Mouse (Mus musculus): ENCODE results near the gene Fastk. TPM values are rescaled to one million over a fixed set of nuclear protein-coding genes. Genes with fewer than 3 reads are reported as not detected.
A peak's percentile ranks its signal among the peaks of the same experiment; 100 is the strongest.

Fastk gene
- total and polyA plus RNA-seq, 2 experiments from 2014 or later = 97.9 to 174 TPM

DNA sequence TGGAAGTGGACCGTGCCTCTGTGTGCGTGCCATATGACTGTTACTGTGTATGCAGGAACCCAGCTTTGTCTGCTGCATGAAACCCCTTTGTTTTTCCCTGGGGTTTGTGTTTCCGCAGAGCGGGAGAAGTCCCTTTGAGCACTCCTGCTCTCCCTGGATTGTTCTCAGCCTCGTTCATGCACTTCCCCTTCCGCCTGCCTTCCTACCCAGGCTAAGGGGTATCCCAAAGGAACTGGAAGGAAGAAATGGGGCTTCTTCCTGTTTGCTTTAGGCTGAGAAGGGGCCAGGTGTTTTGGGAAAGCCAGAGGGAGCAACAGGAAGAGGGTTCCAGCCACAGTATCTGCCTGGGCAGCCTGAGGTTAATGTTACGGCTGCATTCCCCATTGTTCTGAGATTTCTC, 10.5 kb upstream of the Fastk start:
- H3K27ac ChIP-seq (ENCODE audit: low read depth, low read length) = no peak overlapping the region
- DNase-seq (ENCODE audit: low spot score) (no peak), ATAC-seq (ENCODE audit: low FRiP score) (no peak)
- H3K9me3 ChIP-seq (ENCODE audit: low read length) = no peaks in the 10 kb centered on the region
- no peak overlapping the region; the same call in 1 of the 2 replicates for H3K9ac ChIP-seq (replicated peaks; ENCODE audit: low read length, poor library complexity, severe bottlenecking)
- no peak overlapping the region for H3K4me3 ChIP-seq (ENCODE audit: low read depth, low read length)
- peaks cover 22% of the 10 kb centered on the region; the same call in 1 of the 2 replicates for H3K4me1 ChIP-seq (ENCODE audit: insufficient read depth, low read length)
- no peaks in the 10 kb centered on the region for H3K27me3 ChIP-seq (ENCODE audit: insufficient read depth, low read length)
- no peaks in the 10 kb centered on the region for H3K36me3 ChIP-seq (ENCODE audit: insufficient read depth, low read length)
- TF ChIP-seq CTCF (IDR thresholded peaks at IDR 0.05) = no peak
- peak overlapping the region; percentile 26 for H3K4me2 ChIP-seq (ENCODE audit: low read depth, low read length, poor library complexity, severe bottlenecking)
- 45% methylated on average over 7 of the region's 7 CpGs for WGBS

DNA sequence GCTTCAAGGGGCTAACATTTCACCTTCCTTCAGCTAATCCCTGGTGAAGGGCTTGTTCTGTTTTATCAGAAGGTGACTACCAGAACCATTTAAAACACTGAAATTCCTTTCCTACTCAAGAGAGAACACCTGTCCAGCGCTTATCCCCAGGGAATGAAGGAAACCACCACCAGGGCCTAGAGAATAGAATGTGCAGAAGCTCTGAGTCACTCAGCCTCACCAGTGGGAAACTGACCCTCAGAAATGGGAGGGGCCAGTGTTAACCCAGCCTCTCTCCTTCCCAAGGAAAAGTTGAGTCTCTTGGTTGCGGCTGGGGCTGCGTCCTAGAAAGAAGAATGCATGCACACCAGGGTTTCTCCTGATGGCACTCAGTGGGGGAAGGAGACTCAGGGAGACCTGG, 10.0 kb upstream of the Fastk start:
- peak overlapping the region; percentile 98 for H3K4me2 ChIP-seq (ENCODE audit: low read depth, low read length, poor library complexity, severe bottlenecking)
- H3K27ac ChIP-seq (ENCODE audit: low read depth, low read length) = no peak overlapping the region
- H3K27me3 ChIP-seq (ENCODE audit: insufficient read depth, low read length) = no peaks in the 10 kb centered on the region
- H3K9ac ChIP-seq (replicated peaks; ENCODE audit: low read length, poor library complexity, severe bottlenecking) = no peak overlapping the region
- no peaks in the 10 kb centered on the region for H3K9me3 ChIP-seq (ENCODE audit: low read length)
- no peaks in the 10 kb centered on the region for H3K36me3 ChIP-seq (ENCODE audit: insufficient read depth, low read length)
- TF ChIP-seq CTCF (IDR thresholded peaks at IDR 0.05) = no peak
- 63% methylated on average over 3 of the region's 3 CpGs for WGBS
- H3K4me3 ChIP-seq (ENCODE audit: low read depth, low read length) = no peak overlapping the region
- no peak for ATAC-seq (ENCODE audit: low FRiP score)
- DNase-seq (ENCODE audit: low spot score) = no peak
- H3K4me1 ChIP-seq (ENCODE audit: insufficient read depth, low read length) = peaks cover 22% of the 10 kb centered on the region; the same call in 1 of the 2 replicates

DNA sequence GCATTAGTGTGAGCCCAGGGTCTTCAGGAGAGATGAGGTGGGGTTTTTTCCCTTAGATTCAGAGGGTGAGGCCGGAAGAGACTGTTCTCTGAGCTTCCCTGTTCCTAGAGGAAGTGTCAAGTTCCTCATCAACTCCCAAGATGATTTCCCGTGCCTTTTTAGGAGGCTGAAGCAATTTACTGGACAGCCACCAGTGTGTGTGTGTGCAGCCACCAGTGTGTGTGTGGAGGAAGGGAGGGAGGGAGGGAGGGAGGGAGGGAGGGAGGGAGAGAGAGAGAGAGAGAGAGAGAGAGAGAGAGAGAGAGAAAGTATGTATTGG, 8.9 kb upstream of the Fastk start:
- ATAC-seq (ENCODE audit: low FRiP score) (no peak), DNase-seq (ENCODE audit: low spot score) (no peak)
- peak overlapping the region; percentile 65 for H3K4me3 ChIP-seq (ENCODE audit: low read depth, low read length)
- H3K27ac ChIP-seq (ENCODE audit: low read depth, low read length) = no peak overlapping the region
- peaks cover 22% of the 10 kb centered on the region; the same call in 1 of the 2 replicates for H3K4me1 ChIP-seq (ENCODE audit: insufficient read depth, low read length)
- 9% methylated on average over 2 of the region's 2 CpGs for WGBS
- H3K27me3 ChIP-seq (ENCODE audit: insufficient read depth, low read length) = no peaks in the 10 kb centered on the region
- no peaks in the 10 kb centered on the region for H3K9me3 ChIP-seq (ENCODE audit: low read length)
- no peak for TF ChIP-seq CTCF (IDR thresholded peaks at IDR 0.05)
- peak overlapping the region; percentile 98 for H3K4me2 ChIP-seq (ENCODE audit: low read depth, low read length, poor library complexity, severe bottlenecking)
- no peaks in the 10 kb centered on the region for H3K36me3 ChIP-seq (ENCODE audit: insufficient read depth, low read length)
- H3K9ac ChIP-seq (replicated peaks; ENCODE audit: low read length, poor library complexity, severe bottlenecking) = peak overlapping the region; percentile 91; the same call in 1 of the 2 replicates

DNA sequence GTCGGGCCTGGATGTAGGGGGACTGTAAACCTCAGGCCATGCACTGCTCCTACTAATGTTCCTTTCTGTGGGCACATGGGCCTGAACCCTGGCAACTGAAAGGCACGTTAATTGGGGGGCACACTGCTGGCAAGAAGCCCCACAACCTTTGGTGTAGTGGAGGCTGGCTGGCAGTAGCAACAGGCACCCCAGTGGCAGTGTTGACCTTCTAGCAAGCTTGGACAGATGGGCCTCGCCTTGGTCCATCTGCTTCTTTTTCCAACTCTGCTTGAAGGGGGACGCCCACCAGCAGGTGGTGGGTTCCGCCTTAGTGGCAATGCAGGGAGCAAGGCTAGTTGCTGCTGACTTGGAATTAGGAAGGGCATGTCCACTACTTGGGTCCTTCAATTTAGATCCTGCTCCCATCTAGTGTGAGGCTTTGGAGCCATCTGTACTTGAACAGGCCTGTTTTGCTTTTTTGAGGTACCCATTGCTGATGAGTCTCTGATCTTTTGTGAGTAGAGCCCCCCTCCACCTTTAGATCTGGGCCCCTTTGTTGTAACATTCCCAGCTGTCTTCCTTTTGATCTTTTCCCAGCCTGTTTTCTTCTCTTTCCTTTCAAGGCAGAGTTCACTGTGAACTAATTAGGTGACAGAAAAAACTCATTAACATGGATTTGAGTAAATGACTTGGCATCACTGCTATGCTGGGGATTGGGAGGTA, 8.3 kb upstream of the Fastk start:
- Histone ChIP-seq H3K4me3 (ENCODE audit: low read depth, low read length) (peak overlapping the region; percentile 65), H3K9me3 (ENCODE audit: low read length) (no peaks in the 10 kb centered on the region), H3K27ac (ENCODE audit: low read depth, low read length) (peak overlapping the region; percentile 86), H3K9ac (replicated peaks; ENCODE audit: low read length, poor library complexity, severe bottlenecking) (peak overlapping the region; percentile 91), H3K36me3 (ENCODE audit: insufficient read depth, low read length) (no peaks in the 10 kb centered on the region), H3K4me1 (ENCODE audit: insufficient read depth, low read length) (peaks cover 22% of the 10 kb centered on the region), H3K4me2 (ENCODE audit: low read depth, low read length, poor library complexity, severe bottlenecking) (peak overlapping the region; percentile 98), H3K27me3 (ENCODE audit: insufficient read depth, low read length) (no peaks in the 10 kb centered on the region)
- peak; percentile 64 for DNase-seq (ENCODE audit: low spot score)
- ATAC-seq (ENCODE audit: low FRiP score) = no peak; the same call in 1 of the 2 replicates
- TF ChIP-seq CTCF (IDR thresholded peaks at IDR 0.05) = 0 out of 2 replicates have a peak, but pooled peaks have one; percentile 15
- WGBS = 2% methylated on average over 5 of the region's 5 CpGs

DNA sequence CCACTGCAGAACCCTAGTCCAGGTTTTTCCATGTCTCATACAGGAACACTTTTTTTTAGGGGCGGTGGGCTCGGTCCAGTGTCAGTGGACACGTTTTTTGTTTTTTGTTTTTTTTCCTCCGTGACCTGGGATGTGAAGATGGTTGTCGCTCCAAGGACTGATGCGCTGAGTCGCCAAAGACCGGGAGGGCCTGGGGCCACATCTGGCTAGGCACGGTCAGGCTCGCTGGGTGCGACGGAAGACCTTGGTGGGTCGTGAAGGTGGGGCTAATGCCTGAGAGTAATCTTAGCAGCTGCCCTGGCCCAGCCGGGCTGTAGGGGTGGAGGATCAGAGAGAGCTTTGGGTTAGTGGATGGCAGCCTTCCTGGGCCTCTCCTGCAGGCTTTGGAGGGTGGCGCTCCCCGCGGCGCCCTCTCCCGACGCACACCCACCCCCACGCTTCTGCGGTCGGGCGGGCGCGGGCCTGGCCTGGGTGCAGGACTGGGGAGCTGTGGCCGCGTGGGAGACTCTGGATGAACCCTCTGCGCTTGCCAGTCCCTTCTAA, 7.7 kb upstream of the Fastk start:
- Histone ChIP-seq H3K36me3 (ENCODE audit: insufficient read depth, low read length) (no peaks in the 10 kb centered on the region), H3K9ac (replicated peaks; ENCODE audit: low read length, poor library complexity, severe bottlenecking) (peak overlapping the region; percentile 91), H3K4me1 (ENCODE audit: insufficient read depth, low read length) (peaks cover 27% of the 10 kb centered on the region), H3K9me3 (ENCODE audit: low read length) (no peaks in the 10 kb centered on the region), H3K4me3 (ENCODE audit: low read depth, low read length) (peak overlapping the region; percentile 65), H3K27ac (ENCODE audit: low read depth, low read length) (peak overlapping the region; percentile 86), H3K4me2 (ENCODE audit: low read depth, low read length, poor library complexity, severe bottlenecking) (peak overlapping the region; percentile 98), H3K27me3 (ENCODE audit: insufficient read depth, low read length) (no peaks in the 10 kb centered on the region)
- ATAC-seq (ENCODE audit: low FRiP score) (no peak; the same call in 1 of the 2 replicates), DNase-seq (ENCODE audit: low spot score) (no peak)
- WGBS = under 1% methylated on average over 29 of the region's 29 CpGs
- TF ChIP-seq CTCF (IDR thresholded peaks at IDR 0.05) = 0 out of 2 replicates have a peak, but pooled peaks have one; percentile 2

DNA sequence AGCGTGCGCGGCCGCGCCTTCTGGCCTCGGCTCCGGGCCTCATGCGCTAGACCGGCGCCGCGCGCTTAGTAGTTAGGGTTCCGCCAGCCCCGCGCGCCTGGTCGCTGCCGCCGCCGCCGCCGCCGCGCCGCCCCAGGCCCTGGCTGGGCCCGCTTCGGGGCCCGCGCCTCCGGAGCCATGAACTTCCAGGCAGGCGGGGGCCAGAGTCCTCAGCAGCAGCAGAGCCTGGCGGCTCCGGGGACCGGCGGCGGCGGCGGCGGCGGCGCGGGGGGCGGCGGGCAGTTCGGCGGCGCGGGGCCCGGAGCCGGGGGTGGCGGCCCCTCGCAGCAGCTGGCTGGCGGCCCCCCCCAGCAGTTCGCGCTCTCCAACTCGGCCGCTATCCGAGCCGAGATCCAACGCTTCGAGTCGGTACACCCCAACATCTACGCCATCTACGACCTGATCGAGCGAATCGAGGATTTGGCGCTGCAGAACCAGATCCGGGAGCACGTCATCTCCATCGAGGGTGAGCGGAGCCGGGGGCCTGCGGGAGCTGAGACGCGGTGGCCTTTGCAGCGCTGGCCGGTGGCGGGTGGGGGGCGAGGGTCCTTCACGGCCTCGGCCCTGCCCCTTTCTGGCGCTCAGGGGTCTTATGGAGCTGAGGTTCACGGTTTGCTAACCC, 7.1 kb upstream of the Fastk start, which contains the start of gene Agap3:
Agap3 (plus strand) TSS at position 148 of the 661 bp plus-strand sequence.
- no peak for TF ChIP-seq CTCF (IDR thresholded peaks at IDR 0.05)
- H3K9me3 ChIP-seq (ENCODE audit: low read length) = no peaks in the 10 kb centered on the region
- 0% methylated on average over 59 of the region's 85 CpGs for WGBS
- H3K27ac ChIP-seq (ENCODE audit: low read depth, low read length) = peak within 1 kb of the TSS; percentile 86
- ATAC-seq (ENCODE audit: low FRiP score) (peak; percentile 4; the same call in 1 of the 2 replicates), DNase-seq (ENCODE audit: low spot score) (peak; percentile 50)
- H3K4me2 ChIP-seq (ENCODE audit: low read depth, low read length, poor library complexity, severe bottlenecking) = peak within 1 kb of the TSS; percentile 98
- no peaks in the 10 kb centered on the region for H3K27me3 ChIP-seq (ENCODE audit: insufficient read depth, low read length)
- peak within 1 kb of the TSS; percentile 65 for H3K4me3 ChIP-seq (ENCODE audit: low read depth, low read length)
- H3K9ac ChIP-seq (replicated peaks; ENCODE audit: low read length, poor library complexity, severe bottlenecking) = peak within 1 kb of the TSS; percentile 91
- peaks cover 27% of the 10 kb centered on the region for H3K4me1 ChIP-seq (ENCODE audit: insufficient read depth, low read length)
- no peaks in the 10 kb centered on the region for H3K36me3 ChIP-seq (ENCODE audit: insufficient read depth, low read length)
